Mouse (Mus musculus): Measurements from ENCODE around the gene Nr0b2.
A peak's percentile ranks its signal among the peaks of the same experiment; 100 is the strongest.

Gene Nr0b2

GRCm38 (mm10) chr4:133563123-133563571 is 10.0 kb downstream of the Nr0b2 start:
- no peak for DNase-seq

- no peak for DNase-seq
Observed at GRCm38 (mm10) chr4:133567251-133567650, 14.1 kb downstream of the Nr0b2 start.

- DNase-seq, result no peak
Observed at GRCm38 (mm10) chr4:133569291-133570065, 16.3 kb downstream of the Nr0b2 start.

- DNase-seq, result no peak
Observed at GRCm38 (mm10) chr4:133570066-133570466, 16.9 kb downstream of the Nr0b2 start.

- peak; percentile 65 to 72 for DNase-seq
Observed at GRCm38 (mm10) chr4:133574070-133574842, 21.1 kb downstream of the Nr0b2 start, which contains the start of gene Gpatch3. TSS of gene Gpatch3 (plus strand) at chr4:133574745.

GRCm38 (mm10) chr4:133574843-133575202 is 21.6 kb downstream of the Nr0b2 start:
- DNase-seq, result no peak

- no peak for DNase-seq
Observed at GRCm38 (mm10) chr4:133577983-133578382, 24.8 kb downstream of the Nr0b2 start.

GRCm38 (mm10) chr4:133583690-133584058 is 30.5 kb downstream of the Nr0b2 start:
- DNase-seq, result no peak

- DNase-seq, result peak; percentile 67 to 77
Observed at GRCm38 (mm10) chr4:133584059-133584951, 31.1 kb downstream of the Nr0b2 start, which contains the start of gene Gpn2. TSS of gene Gpn2 (plus strand) at chr4:133584362.

GRCm38 (mm10) chr4:133592570-133592969 is 39.4 kb downstream of the Nr0b2 start:
- peak in 1 of 2 experiments; percentile 50 for DNase-seq

- DNase-seq, result no peak
Observed at GRCm38 (mm10) chr4:133595538-133595937, 42.4 kb downstream of the Nr0b2 start.

- no peak for DNase-seq
Observed at GRCm38 (mm10) chr4:133596084-133596483, 42.9 kb downstream of the Nr0b2 start.

- DNase-seq, result no peak
Observed at GRCm38 (mm10) chr4:133598616-133599015, 45.4 kb downstream of the Nr0b2 start.

- DNase-seq, result no peak
Observed at GRCm38 (mm10) chr4:133599116-133599515, 45.9 kb downstream of the Nr0b2 start.

GRCm38 (mm10) chr4:133599571-133600073 is 46.4 kb downstream of the Nr0b2 start:
- DNase-seq, result peak; percentile 64 to 72

- no peak for DNase-seq
Observed at GRCm38 (mm10) chr4:133600306-133600705, 47.1 kb downstream of the Nr0b2 start.

- peak in 1 of 2 experiments; percentile 43 for DNase-seq
Observed at GRCm38 (mm10) chr4:133601721-133602218, 48.6 kb downstream of the Nr0b2 start, which contains the start of gene Sfn. TSS of gene Sfn (minus strand) at chr4:133602168.

- no peak for DNase-seq
Observed at GRCm38 (mm10) chr4:133603056-133603455, 49.9 kb downstream of the Nr0b2 start.

- DNase-seq, result no peak
Observed at GRCm38 (mm10) chr4:133604175-133604574, 51.0 kb downstream of the Nr0b2 start.

GRCm38 (mm10) chr4:133604856-133605255 is 51.7 kb downstream of the Nr0b2 start:
- no peak for DNase-seq

GRCm38 (mm10) chr4:133605330-133605729 is 52.2 kb downstream of the Nr0b2 start:
- no peak for DNase-seq
